Mouse (Mus musculus) right cerebral cortex, postnatal 14 days (tissue): Measurements from ENCODE around the gene Stpg4.

Experiments
- DNase-seq: peaks from one replicate; pipeline ENCODE4 v3.0.0; 2022

Stpg4 gene

GRCm38 (mm10) chr17:87377536-87377935, 50.0 kb downstream of the Stpg4 start:
- DNase-seq: no peak

- no peak for DNase-seq
These were observed 50.6 kb downstream of the Stpg4 start for GRCm38 (mm10) chr17:87376831-87377471.

GRCm38 (mm10) chr17:87375941-87376511, 51.5 kb downstream of the Stpg4 start:
- no peak for DNase-seq

DNA sequence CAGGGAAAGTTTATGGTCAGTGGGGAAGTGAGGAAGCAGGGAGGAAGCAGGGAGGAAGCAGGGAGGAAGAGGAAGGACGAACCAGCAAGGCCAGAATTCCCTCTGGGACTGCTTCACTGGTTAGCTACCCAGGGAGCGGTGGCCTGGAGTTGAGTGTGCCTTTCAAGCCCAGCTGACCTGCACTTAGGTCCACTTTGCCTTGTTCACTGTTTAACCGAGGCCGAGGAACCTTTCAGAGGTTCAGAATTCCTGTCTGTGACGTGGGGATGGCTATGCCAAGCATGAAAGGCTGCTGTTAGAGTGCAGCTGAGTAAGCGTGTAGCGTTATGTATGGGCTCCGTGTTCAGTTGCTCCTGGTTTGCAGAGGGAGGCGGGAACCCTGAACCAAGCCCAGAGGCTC, 54.2 kb downstream of the Stpg4 start:
- no peak for DNase-seq

GRCm38 (mm10) chr17:87372189-87372588, 55.4 kb downstream of the Stpg4 start:
- no peak for DNase-seq

GRCm38 (mm10) chr17:87369270-87369759, 58.2 kb downstream of the Stpg4 start:
- DNase-seq: peak; percentile 79

DNA sequence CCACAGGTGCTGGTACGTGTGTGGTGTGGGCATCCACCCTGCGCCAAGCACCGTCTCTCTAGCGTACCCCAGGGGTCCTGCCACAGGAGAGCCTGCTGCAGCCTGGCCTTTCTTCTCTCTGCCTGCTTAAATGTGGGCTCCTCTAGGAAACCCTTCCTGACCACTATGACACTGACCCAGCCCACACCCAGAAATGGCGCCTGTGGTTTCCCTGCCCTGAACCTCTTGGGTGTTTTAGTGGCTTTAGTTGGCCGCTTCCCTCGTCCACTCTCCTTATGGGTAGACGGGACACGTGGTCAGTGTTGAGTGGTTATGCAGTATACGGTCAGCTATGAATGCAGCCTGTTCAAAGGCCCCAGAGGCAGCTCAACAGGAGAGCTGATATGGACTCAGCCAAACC, 59.1 kb downstream of the Stpg4 start:
- DNase-seq: no peak

GRCm38 (mm10) chr17:87367640-87368039, 59.9 kb downstream of the Stpg4 start:
- DNase-seq: peak; percentile 74

DNA sequence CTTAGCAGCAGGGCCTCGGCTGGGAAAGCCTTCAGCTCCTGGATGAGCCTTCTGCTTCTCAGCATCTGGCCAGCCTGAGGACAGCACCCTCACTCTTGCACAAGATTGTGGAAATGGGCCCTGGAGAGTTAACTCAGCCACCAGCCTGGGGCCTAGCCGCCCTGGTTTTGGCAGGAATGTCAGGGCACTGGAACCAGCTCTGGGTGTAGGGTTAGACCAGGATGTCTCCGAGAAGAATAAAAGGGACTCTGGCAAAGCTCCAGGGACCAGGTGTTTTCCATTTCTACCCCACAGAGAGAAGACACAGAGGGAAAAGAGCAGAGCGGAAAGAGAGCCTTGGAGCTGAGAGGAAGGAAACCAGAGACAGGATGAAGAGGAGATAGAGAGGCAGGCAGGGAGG, 60.3 kb downstream of the Stpg4 start:
- DNase-seq: no peak

GRCm38 (mm10) chr17:87366520-87366919, 61.0 kb downstream of the Stpg4 start:
- DNase-seq: no peak

DNA sequence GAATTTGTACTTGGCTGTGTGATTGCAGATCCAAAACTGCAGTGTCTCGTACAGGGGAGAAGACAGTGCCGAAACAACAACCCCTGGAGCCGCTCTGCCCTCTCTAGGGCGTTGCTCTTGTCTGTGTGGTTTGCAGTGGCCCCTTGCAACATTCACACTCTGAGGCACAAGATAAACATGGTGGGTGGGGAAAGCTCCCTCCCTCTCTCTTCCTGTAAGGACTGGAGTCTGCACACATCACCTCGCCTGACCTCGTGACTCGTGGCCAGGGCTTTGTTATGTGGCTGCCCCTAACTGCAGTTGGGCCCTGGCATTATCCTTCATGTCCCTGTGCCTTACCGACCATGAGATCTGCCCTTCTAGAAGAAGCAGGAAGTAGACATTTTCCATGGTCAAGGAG, 62.3 kb downstream of the Stpg4 start:
- DNase-seq: no peak

- DNase-seq: no peak
These were observed 63.4 kb downstream of the Stpg4 start for GRCm38 (mm10) chr17:87364108-87364507.

GRCm38 (mm10) chr17:87361132-87361531, 66.4 kb downstream of the Stpg4 start:
- no peak for DNase-seq

- no peak for DNase-seq
These were observed 70.0 kb downstream of the Stpg4 start for GRCm38 (mm10) chr17:87357506-87357905.

GRCm38 (mm10) chr17:87356261-87356660, 71.3 kb downstream of the Stpg4 start:
- DNase-seq: no peak

DNA sequence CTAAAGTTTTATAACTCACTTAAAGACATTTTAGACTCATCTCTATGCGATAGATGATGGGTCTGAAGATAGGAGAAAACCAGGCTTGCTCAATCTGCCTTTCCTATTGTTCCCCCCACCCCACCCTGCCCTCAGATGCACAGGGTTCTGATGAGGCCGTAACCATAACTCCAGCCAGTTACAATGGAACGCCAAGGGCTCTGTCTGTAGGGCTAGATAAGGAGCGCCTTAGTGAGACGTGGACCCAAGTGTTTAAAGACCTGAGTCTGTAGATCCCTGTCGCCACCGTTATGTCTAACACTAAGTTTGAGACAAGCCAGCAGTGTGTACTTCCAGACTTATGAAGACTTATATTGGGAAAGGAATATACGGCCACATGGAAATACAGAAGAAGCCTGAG, 72.1 kb downstream of the Stpg4 start:
- DNase-seq: no peak

GRCm38 (mm10) chr17:87353745-87354320, 73.7 kb downstream of the Stpg4 start:
- no peak for DNase-seq

- DNase-seq: no peak
These were observed 74.7 kb downstream of the Stpg4 start for GRCm38 (mm10) chr17:87352898-87353225.

DNA sequence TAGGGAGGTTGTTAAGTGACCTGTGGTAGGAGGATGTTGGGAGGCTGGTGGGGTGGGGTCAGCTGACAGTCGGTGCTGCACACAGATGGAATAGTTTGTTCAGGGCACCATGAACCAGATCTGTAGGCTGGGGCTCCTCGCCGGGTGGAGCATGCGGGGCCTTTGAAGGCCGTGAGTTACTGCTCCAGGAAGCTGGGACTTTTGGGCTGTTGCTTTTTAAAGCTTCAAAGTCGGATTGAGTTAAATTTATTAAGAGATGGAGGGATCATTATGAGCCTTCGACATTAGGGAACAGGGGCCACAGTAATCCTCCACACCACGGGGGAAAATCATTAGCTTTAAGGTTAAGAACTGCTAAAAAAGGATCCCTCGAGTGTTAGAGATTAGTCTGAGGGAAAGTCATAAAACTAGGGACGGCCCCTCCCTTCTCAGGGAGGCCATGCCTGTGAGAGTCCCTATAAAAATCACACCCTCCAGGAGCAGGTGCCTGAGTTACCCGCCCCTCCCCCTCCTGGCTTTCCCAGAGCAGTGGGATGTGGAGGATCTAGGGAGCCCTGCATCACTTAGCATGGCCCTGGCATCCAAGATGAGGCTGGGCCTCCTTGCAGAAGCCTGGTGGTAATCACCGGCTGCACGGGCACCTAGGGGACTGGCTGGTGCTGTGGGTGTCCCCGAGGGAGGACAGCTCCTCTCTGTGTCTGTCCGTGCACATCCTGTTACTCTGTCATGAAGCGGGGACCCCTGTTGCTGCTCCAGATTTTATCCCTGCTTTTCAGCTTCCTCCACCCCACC, 75.2 kb downstream of the Stpg4 start:
- peak; percentile 30 for DNase-seq

DNA sequence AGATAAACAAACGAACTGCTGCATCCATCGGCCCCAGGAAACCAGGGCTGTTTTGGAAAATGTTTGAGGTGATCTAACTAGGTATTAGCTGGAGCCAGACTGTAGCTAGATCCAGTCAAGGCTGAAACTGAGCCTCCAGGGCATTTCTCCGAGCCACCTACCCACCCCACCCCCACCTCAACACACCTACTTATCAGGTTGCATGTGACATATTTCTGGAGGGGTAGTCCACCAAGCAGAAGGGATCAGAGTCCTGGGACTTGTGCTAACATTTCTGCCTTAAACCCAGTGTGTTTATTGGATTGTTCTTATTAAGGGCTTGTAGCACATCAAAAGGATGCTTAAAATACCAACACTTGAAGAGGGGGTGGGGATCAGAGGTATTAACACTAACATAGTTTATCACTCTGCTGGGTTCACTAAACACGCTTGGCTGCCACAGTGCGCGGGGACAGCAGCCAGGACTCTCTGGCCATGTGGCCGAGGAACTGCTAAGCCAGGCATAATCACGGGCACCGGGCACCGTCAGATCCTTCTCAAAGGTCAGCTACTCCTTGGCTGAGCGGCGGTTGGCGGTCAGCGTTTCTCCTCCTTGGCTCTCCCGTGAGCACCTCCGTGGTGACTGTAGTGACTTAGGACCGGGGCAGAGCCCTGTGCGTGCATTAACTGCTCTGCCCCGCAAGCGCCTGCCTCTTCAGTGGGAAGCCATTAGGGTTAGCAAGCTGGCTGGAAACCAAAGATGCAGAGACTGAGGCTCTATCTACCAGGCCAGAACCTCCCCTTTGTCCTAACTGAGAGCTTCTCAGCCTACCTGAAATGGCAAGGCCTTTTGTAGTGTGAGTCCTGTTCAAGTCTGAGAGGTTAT, 76.1 kb downstream of the Stpg4 start:
- DNase-seq: no peak

DNA sequence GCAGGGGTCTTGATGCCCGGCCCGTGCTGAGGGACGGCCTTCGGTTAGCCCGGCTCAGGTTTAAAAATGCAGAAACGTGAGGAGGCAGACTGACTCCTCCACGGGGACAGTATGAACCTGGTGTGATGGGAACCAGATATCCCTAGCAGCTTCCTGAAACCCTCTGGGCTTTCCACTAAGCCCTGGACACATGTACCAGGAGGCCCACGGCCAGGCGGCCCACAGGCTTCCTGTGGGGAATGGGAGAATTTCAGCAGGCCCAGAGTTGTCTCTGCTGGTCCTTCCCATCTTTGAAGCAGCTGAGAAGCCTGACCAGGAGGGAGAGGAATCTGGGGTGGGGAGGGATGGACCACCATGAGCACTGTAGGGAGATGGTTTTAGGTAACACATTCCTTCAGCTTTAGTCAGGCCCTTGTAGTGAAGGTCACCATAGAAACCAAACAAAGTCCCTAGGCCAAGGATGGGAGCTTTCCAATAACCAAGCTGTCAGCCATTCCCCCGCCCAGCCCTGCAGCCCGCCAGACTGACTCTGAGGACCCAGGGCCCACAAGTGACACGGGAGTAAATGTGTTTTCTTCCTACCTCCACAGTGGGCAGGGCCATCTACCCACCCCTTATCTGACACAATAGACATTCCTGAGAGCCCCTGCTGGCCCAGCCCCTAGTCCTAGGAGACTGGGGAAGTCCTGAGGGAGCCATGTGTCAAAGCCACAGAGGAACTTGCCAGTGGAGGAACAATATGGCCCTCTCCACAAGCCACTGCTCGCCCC, 76.9 kb downstream of the Stpg4 start:
- no peak for DNase-seq

- no peak for DNase-seq
These were observed 78.0 kb downstream of the Stpg4 start for GRCm38 (mm10) chr17:87349575-87349974.
